In genomic region chr4:62509946-62510345, GRCm38 (mm10) we compare ENCODE assay signal across 16 mouse cellular contexts. TPM values are rescaled to one million over a fixed set of nuclear protein-coding genes. Genes with fewer than 3 reads are reported as not detected.
DNase-seq lines count a peak whose midpoint lies in the region; ATAC-seq and TF ChIP-seq lines count a peak whose summit lies in the region.
"Had no signal": no experiment of that assay in that cellular context is flagged by ENCODE, and none has a peak within 500 bp of the region (broad histone marks: within the 10 kb centered on the region; RNA-seq: fewer than 3 reads in every experiment).

No protein-coding gene starts in this region.

- H3K27ac ChIP-seq in liver, embryonic 12.5 days, result peak overlapping the region; percentile 69
- peak overlapping the region; percentile 21; the same call in 1 of the 2 replicates for H3K27ac ChIP-seq in small intestine, adult 2 months (ENCODE audit: insufficient read depth, low read depth, low read length)
- no peak overlapping the region for H3K27ac ChIP-seq in forebrain, embryonic 10.5 days
- H3K27ac ChIP-seq: hindbrain, postnatal 0 days; limb, embryonic 13.5 days; midbrain, embryonic 10.5 days had no signal

- H3K4me3 ChIP-seq in liver, embryonic 12.5 days, result no peak overlapping the region
- H3K4me3 ChIP-seq in small intestine, adult 2 months (ENCODE audit: low read depth, low read length), result no peak overlapping the region
- no peak overlapping the region for H3K4me3 ChIP-seq in forebrain, embryonic 10.5 days
- H3K4me3 ChIP-seq: limb, embryonic 13.5 days; midbrain, embryonic 10.5 days; myocyte had no signal

- peak; percentile 39 for DNase-seq in cerebellum, adult 11-12 months
- DNase-seq in cerebellum, adult 9-10 months, result no peak
- no peak for DNase-seq in liver
- DNase-seq in kidney, postnatal 10 days, result peak; percentile 83
- DNase-seq in forebrain, embryonic 10.5 days (ENCODE audit: extremely low spot score, low spot score), result no peak
- DNase-seq in layer of hippocampus, adult 11-12 months (ENCODE audit: low spot score), result no peak
- DNase-seq: cerebellum, adult 2 months; heart, adult 18-20 months; lung, postnatal 10 days; spleen, adult 18-20 months had no signal

- H3K27me3 ChIP-seq in liver, embryonic 12.5 days (replicated peaks), result no peaks in the 10 kb centered on the region
- H3K27me3 ChIP-seq in small intestine, adult 2 months (ENCODE audit: control insufficient read depth, insufficient read depth, low read length), result no peaks in the 10 kb centered on the region
- H3K27me3 ChIP-seq in forebrain, embryonic 10.5 days (ENCODE audit: poor library complexity, severe bottlenecking), result no peaks in the 10 kb centered on the region
- H3K27me3 ChIP-seq: limb, embryonic 13.5 days had no signal

- ATAC-seq in liver, embryonic 12.5 days, result no peak
- ATAC-seq: hindbrain, postnatal 0 days had no signal

- peaks cover 77% of the 10 kb centered on the region for H3K36me3 ChIP-seq in liver, embryonic 12.5 days
- peaks cover 54% of the 10 kb centered on the region for H3K36me3 ChIP-seq in small intestine, adult 2 months (ENCODE audit: control insufficient read depth, insufficient read depth, low read length)
- H3K36me3 ChIP-seq in forebrain, embryonic 10.5 days (replicated peaks), result peaks cover 72% of the 10 kb centered on the region

- TF ChIP-seq CTCF in small intestine, adult 2 months (IDR thresholded peaks at IDR 0.05; ENCODE audit: extremely low read depth, insufficient read length, insufficient replicate concordance, low read depth, low read length), result no peak

- TF ChIP-seq POLR2A in small intestine, adult 2 months (IDR thresholded peaks at IDR 0.05; ENCODE audit: low read depth, low read length), result no peak

- H3K9me3 ChIP-seq in liver, embryonic 12.5 days (replicated peaks), result no peaks in the 10 kb centered on the region
- H3K9me3 ChIP-seq in forebrain, embryonic 10.5 days, result no peaks in the 10 kb centered on the region
- H3K9me3 ChIP-seq: limb, embryonic 13.5 days; midbrain, embryonic 10.5 days had no signal

- H3K4me2 ChIP-seq in liver, embryonic 12.5 days, result peak overlapping the region; percentile 89; the same call in 1 of the 2 replicates
- H3K4me2 ChIP-seq: limb, embryonic 13.5 days had no signal

- 91% methylated on average over 11 of the region's 11 CpGs for WGBS in liver, embryonic 12.5 days (ENCODE audit: insufficient replicate concordance)
- 30% methylated on average over 11 of the region's 11 CpGs for WGBS in small intestine, adult 2 months
- 93% methylated on average over 11 of the region's 11 CpGs for WGBS in forebrain, embryonic 10.5 days

- no peak overlapping the region for H3K9ac ChIP-seq in liver, embryonic 12.5 days
- H3K9ac ChIP-seq: limb, embryonic 13.5 days had no signal

- H3K4me1 ChIP-seq in liver, embryonic 12.5 days, result peaks cover 70% of the 10 kb centered on the region
- peaks cover 10% of the 10 kb centered on the region for H3K4me1 ChIP-seq in small intestine, adult 2 months (ENCODE audit: control insufficient read depth, insufficient read depth, insufficient read length, low read length)
- peaks cover 4% of the 10 kb centered on the region; the same call in 1 of the 2 replicates for H3K4me1 ChIP-seq in forebrain, embryonic 10.5 days
- H3K4me1 ChIP-seq: limb, embryonic 13.5 days; midbrain, embryonic 10.5 days had no signal

RNA-seq across cellular contexts. Expression of gene Hdhd3, which starts 6.7 kb away (rescaled TPM):
- 4.3 and 4.6 TPM in 2 replicates for polyA plus RNA-seq in liver, embryonic 12.5 days (2016; fragmentation: Nextera tagmentation; extraction: Ambion mirVana)
- 63.6 and 68.4 TPM in 2 replicates for polyA plus RNA-seq in small intestine, adult 2 months (2012; rRNA removed)
- 10.3 and 11.2 TPM in 2 replicates for polyA plus RNA-seq in forebrain, embryonic 10.5 days (2016; fragmentation: Nextera tagmentation; extraction: Ambion mirVana)

RNA-seq across cellular contexts. Expression of gene Alad, which starts 9.8 kb away (rescaled TPM):
- 626 and 633 TPM in 2 replicates for polyA plus RNA-seq in liver, embryonic 12.5 days (2016; fragmentation: Nextera tagmentation; extraction: Ambion mirVana)
- 110 and 142 TPM in 2 replicates for polyA plus RNA-seq in small intestine, adult 2 months (2012; rRNA removed)
- polyA plus RNA-seq in forebrain, embryonic 10.5 days (2016; fragmentation: Nextera tagmentation; extraction: Ambion mirVana), result 125 and 127 TPM in 2 replicates

RNA-seq across cellular contexts. Expression of gene Pole3, which starts 14.9 kb away (rescaled TPM):
- polyA plus RNA-seq in liver, embryonic 12.5 days (2016; fragmentation: Nextera tagmentation; extraction: Ambion mirVana), result 80.6 and 84.1 TPM in 2 replicates
- 5.6 and 8.9 TPM in 2 replicates for polyA plus RNA-seq in small intestine, adult 2 months (2012; rRNA removed)
- 145 and 147 TPM in 2 replicates for polyA plus RNA-seq in forebrain, embryonic 10.5 days (2016; fragmentation: Nextera tagmentation; extraction: Ambion mirVana)

RNA-seq across cellular contexts. Expression of gene 4933430I17Rik, which starts 15.2 kb away (rescaled TPM):
- 0.12 and 0.21 TPM in 2 replicates for polyA plus RNA-seq in liver, embryonic 12.5 days (2016; fragmentation: Nextera tagmentation; extraction: Ambion mirVana)
- 0.14 TPM in 1 of 2 replicates, not detected in the other for polyA plus RNA-seq in small intestine, adult 2 months (2012; rRNA removed)
- 1.3 and 1.5 TPM in 2 replicates for polyA plus RNA-seq in forebrain, embryonic 10.5 days (2016; fragmentation: Nextera tagmentation; extraction: Ambion mirVana)

RNA-seq across cellular contexts. Expression of gene Bspry, which starts 30.1 kb away (rescaled TPM):
- polyA plus RNA-seq in liver, embryonic 12.5 days (2016; fragmentation: Nextera tagmentation; extraction: Ambion mirVana), result 0.24 and 0.27 TPM in 2 replicates
- 38.3 and 104 TPM in 2 replicates for polyA plus RNA-seq in small intestine, adult 2 months (2012; rRNA removed)
- polyA plus RNA-seq in forebrain, embryonic 10.5 days (2016; fragmentation: Nextera tagmentation; extraction: Ambion mirVana), result 1.1 and 1.4 TPM in 2 replicates

Comparison
In these comparisons a context has a peak if more than half of its experiments do, and no peak if none do; other contexts are left out.
1. DNase-seq: peak in cerebellum, adult 11-12 months (single experiment) and kidney, postnatal 10 days (single experiment); none in cerebellum, adult 9-10 months (single experiment), liver (single experiment), forebrain, embryonic 10.5 days (single experiment) and layer of hippocampus, adult 11-12 months (single experiment).